Mouse (Mus musculus): Measurements from ENCODE around the gene Abcb5. TPM values are rescaled to one million over a fixed set of nuclear protein-coding genes. Genes with fewer than 3 reads are reported as not detected.

Gene Abcb5
- total RNA-seq, 1 experiment, result 2.5 TPM

GRCm38 (mm10) chr12:118838260-118838659, 128.0 kb downstream of the Abcb5 start:
- Histone ChIP-seq H3K36me3 (ENCODE audit: control insufficient read depth, insufficient read depth, low read length, poor library complexity, severe bottlenecking) (no peaks in the 10 kb centered on the region), H3K27ac (ENCODE audit: insufficient read depth, low read depth, low read length, poor library complexity, severe bottlenecking) (no peak overlapping the region), H3K4me1 (ENCODE audit: control insufficient read depth in 2 of 2, insufficient read depth in 2 of 2, low read length in 2 of 2, poor library complexity in 1 of 2) (peaks cover 4% of the 10 kb centered on the region in 2 experiments; a peak in 1 of 4 replicates), H3K9ac (ENCODE audit: insufficient read depth, low read depth, low read length, poor library complexity, severe bottlenecking) (no peak overlapping the region), H3K9me3 (ENCODE audit: control insufficient read depth, insufficient read depth, low read depth, low read length) (no peaks in the 10 kb centered on the region), H3K4me3 (ENCODE audit: insufficient read depth in 1 of 2, low read depth in 1 of 2, low read length in 2 of 2, poor library complexity in 1 of 2, severe bottlenecking in 1 of 2) (no peak overlapping the region)
- DNase-seq (ENCODE audit: low read depth, low spot score), result no peak
- in situ Hi-C loops (cut with MboI; ENCODE audit: low sequenced_read_pairs in 2 of 2, unreplicated experiment in 2 of 2), result loop anchor here in 1 of 2 experiments (10.0 kb wide), 1 partner anchor 313 kb away; no protein-coding TSS in a partner anchor
- TF ChIP-seq ZNF384 (IDR thresholded peaks at IDR 0.05; ENCODE audit: low read depth, low read length) (no peak), ZC3H11A (IDR thresholded peaks at IDR 0.05; ENCODE audit: borderline replicate concordance, low read depth, low read length) (no peak)

- peak overlapping the region; percentile 68 to 74; a peak in 3 of 4 replicates for H3K4me3 ChIP-seq (ENCODE audit: insufficient read depth in 1 of 2, low read depth in 1 of 2, low read length in 2 of 2, poor library complexity in 1 of 2, severe bottlenecking in 1 of 2)
- in situ Hi-C loops (cut with MboI; ENCODE audit: low sequenced_read_pairs in 2 of 2, unreplicated experiment in 2 of 2), result loop anchor here in 1 of 2 experiments (10.0 kb wide), 1 partner anchor 313 kb away; no protein-coding TSS in a partner anchor
- no peak for DNase-seq (ENCODE audit: low read depth, low spot score)
- H3K9ac ChIP-seq (ENCODE audit: insufficient read depth, low read depth, low read length, poor library complexity, severe bottlenecking), result no peak overlapping the region
- TF ChIP-seq ZC3H11A (IDR thresholded peaks at IDR 0.05; ENCODE audit: borderline replicate concordance, low read depth, low read length) (no peak), HCFC1 (IDR thresholded peaks at IDR 0.05; ENCODE audit: borderline replicate concordance, insufficient read depth, low read length) (no peak), MAFK (IDR thresholded peaks at IDR 0.05; ENCODE audit: insufficient read depth, low read depth, low read length) (no peak), ZNF384 (IDR thresholded peaks at IDR 0.05; ENCODE audit: low read depth, low read length) (no peak), CHD2 (IDR thresholded peaks at IDR 0.05; ENCODE audit: low read depth, low read length) (no peak)
- H3K9me3 ChIP-seq (ENCODE audit: control insufficient read depth, insufficient read depth, low read depth, low read length), result no peaks in the 10 kb centered on the region
- H3K36me3 ChIP-seq (ENCODE audit: control insufficient read depth, insufficient read depth, low read length, poor library complexity, severe bottlenecking), result no peaks in the 10 kb centered on the region
- H3K27ac ChIP-seq (ENCODE audit: insufficient read depth, low read depth, low read length, poor library complexity, severe bottlenecking), result no peak overlapping the region
- peaks cover 4% of the 10 kb centered on the region in 2 experiments; a peak in 1 of 4 replicates for H3K4me1 ChIP-seq (ENCODE audit: control insufficient read depth in 2 of 2, insufficient read depth in 2 of 2, low read length in 2 of 2, poor library complexity in 1 of 2)
Measured at GRCm38 (mm10) chr12:118837361-118837760, 128.9 kb downstream of the Abcb5 start.

GRCm38 (mm10) chr12:118836411-118837341, 129.5 kb downstream of the Abcb5 start:
- in situ Hi-C loops (cut with MboI; ENCODE audit: low sequenced_read_pairs in 2 of 2, unreplicated experiment in 2 of 2), result loop anchor here in 1 of 2 experiments (10.0 kb wide), 1 partner anchor 312 kb away; no protein-coding TSS in a partner anchor
- H3K27ac ChIP-seq (ENCODE audit: insufficient read depth, low read depth, low read length, poor library complexity, severe bottlenecking), result no peak overlapping the region
- H3K9me3 ChIP-seq (ENCODE audit: control insufficient read depth, insufficient read depth, low read depth, low read length), result no peaks in the 10 kb centered on the region
- peak overlapping the region; percentile 68 to 74 for H3K4me3 ChIP-seq (ENCODE audit: insufficient read depth in 1 of 2, low read depth in 1 of 2, low read length in 2 of 2, poor library complexity in 1 of 2, severe bottlenecking in 1 of 2)
- H3K36me3 ChIP-seq (ENCODE audit: control insufficient read depth, insufficient read depth, low read length, poor library complexity, severe bottlenecking), result no peaks in the 10 kb centered on the region
- no peak for DNase-seq (ENCODE audit: low read depth, low spot score)
- H3K4me1 ChIP-seq (ENCODE audit: control insufficient read depth in 2 of 2, insufficient read depth in 2 of 2, low read length in 2 of 2, poor library complexity in 1 of 2), result peaks cover 4% of the 10 kb centered on the region in 2 experiments; a peak in 1 of 4 replicates
- no peak for TF ChIP-seq CHD2 (IDR thresholded peaks at IDR 0.05; ENCODE audit: low read depth, low read length)
- no peak for TF ChIP-seq HCFC1 (IDR thresholded peaks at IDR 0.05; ENCODE audit: borderline replicate concordance, insufficient read depth, low read length)
- no peak for TF ChIP-seq MAFK (IDR thresholded peaks at IDR 0.05; ENCODE audit: insufficient read depth, low read depth, low read length)
- H3K9ac ChIP-seq (ENCODE audit: insufficient read depth, low read depth, low read length, poor library complexity, severe bottlenecking), result 0 out of 2 replicates have a peak overlapping the region, but pooled peaks have one; percentile 30

- no peak overlapping the region for H3K4me3 ChIP-seq (ENCODE audit: insufficient read depth in 1 of 2, low read depth in 1 of 2, low read length in 2 of 2, poor library complexity in 1 of 2, severe bottlenecking in 1 of 2)
- no peak overlapping the region for H3K9ac ChIP-seq (ENCODE audit: insufficient read depth, low read depth, low read length, poor library complexity, severe bottlenecking)
- no peak for TF ChIP-seq HCFC1 (IDR thresholded peaks at IDR 0.05; ENCODE audit: borderline replicate concordance, insufficient read depth, low read length)
- no peak for TF ChIP-seq ZC3H11A (IDR thresholded peaks at IDR 0.05; ENCODE audit: borderline replicate concordance, low read depth, low read length)
- no peak for TF ChIP-seq ZNF384 (IDR thresholded peaks at IDR 0.05; ENCODE audit: low read depth, low read length)
- no peaks in the 10 kb centered on the region for H3K4me1 ChIP-seq (ENCODE audit: control insufficient read depth in 2 of 2, insufficient read depth in 2 of 2, low read length in 2 of 2, poor library complexity in 1 of 2)
- H3K27ac ChIP-seq (ENCODE audit: insufficient read depth, low read depth, low read length, poor library complexity, severe bottlenecking), result no peak overlapping the region
- H3K36me3 ChIP-seq (ENCODE audit: control insufficient read depth, insufficient read depth, low read length, poor library complexity, severe bottlenecking), result no peaks in the 10 kb centered on the region
- no peak for DNase-seq (ENCODE audit: low read depth, low spot score)
- H3K9me3 ChIP-seq (ENCODE audit: control insufficient read depth, insufficient read depth, low read depth, low read length), result no peaks in the 10 kb centered on the region
- in situ Hi-C loops (cut with MboI; ENCODE audit: low sequenced_read_pairs in 2 of 2, unreplicated experiment in 2 of 2), result loop anchor here in 1 of 2 experiments (10.0 kb wide), 1 partner anchor 305 kb away; no protein-coding TSS in a partner anchor
Measured at GRCm38 (mm10) chr12:118829881-118830280, 136.3 kb downstream of the Abcb5 start.

Other genes with a start within 250 kb of the Abcb5 start
- 0.32 and 1.3 TPM in 2 replicates for gene Sp8, start 120.1 kb downstream of the Abcb5 start, total RNA-seq (2012; rRNA removed)

Data from ES-E14 (cell line).